Mouse (Mus musculus) cerebellum, adult 2 months (tissue): Measurements from ENCODE around the gene Nr1i2.
"Not testable (repeated sequence)": the region's sequence is repeated elsewhere in the genome, so short reads cannot be mapped to it uniquely, and the experiment has no call there.

ENCODE experiments used
- CTCF ChIP-seq: fragments of 200-500 bp; IDR thresholded peaks from 2 replicates; pipeline ENCODE4 v1.5.1; 2011; ENCODE audit warnings: low read depth, mild to moderate bottlenecking, control low read depth, low read length, moderate library complexity, borderline replicate concordance; ENCODE audit not compliant: insufficient read depth
- POLR2A ChIP-seq: fragments of 200-500 bp; IDR thresholded peaks from 2 replicates; pipeline ENCODE4 v1.6.1; 2011; ENCODE audit warnings: low read length, control low read depth, borderline replicate concordance; ENCODE audit not compliant: insufficient read depth

- TF ChIP-seq CTCF, POLR2A: not testable (repeated sequence)
These were observed 72.1 kb downstream of the Nr1i2 start for GRCm38 (mm10) chr16:38222491-38222890.
